Mouse (Mus musculus) lung, embryonic 14.5 days (tissue): ENCODE data around the gene Ooep. TPM values are rescaled to one million over a fixed set of nuclear protein-coding genes. Genes with fewer than 3 reads are reported as not detected.
"Not testable (repeated sequence)": the region's sequence is repeated elsewhere in the genome, so short reads cannot be mapped to it uniquely, and the experiment has no call there.

ENCODE experiments used
- ATAC-seq: fragments of 200-750 bp; cut with Nextera tagmentation; 2 replicates; pipeline ENCODE4 v1.8.0; 2017; ENCODE audit warnings: mild to moderate bottlenecking, moderate TSS enrichment, moderate library complexity; ENCODE audit not compliant: insufficient read depth
- DNase-seq: peaks from one replicate; pipeline ENCODE4 v3.0.0-alpha.2; 2015
- H3K27ac ChIP-seq: fragments of 300-500 bp; sonication (generic); 2 replicates; pipeline ENCODE4 v1.5.1; 2014; ENCODE audit warnings: low read depth, mild to moderate bottlenecking, moderate library complexity
- H3K27me3 ChIP-seq: fragments of 300-500 bp; sonication (generic); 2 replicates; pipeline ENCODE4 v1.6.1; 2014; ENCODE audit warnings: low read length, control low read depth; ENCODE audit not compliant: insufficient read depth
- H3K36me3 ChIP-seq: fragments of 300-500 bp; sonication (generic); 2 replicates; pipeline ENCODE4 v1.6.1; 2014; ENCODE audit warnings: control low read depth; ENCODE audit not compliant: insufficient read depth
- H3K4me1 ChIP-seq: fragments of 300-500 bp; sonication (generic); 2 replicates; pipeline ENCODE4 v1.6.1; 2014; ENCODE audit warnings: antibody characterized with exemption, control low read depth; ENCODE audit not compliant: insufficient read depth
- H3K4me2 ChIP-seq: fragments of 300-500 bp; sonication (generic); 2 replicates; pipeline ENCODE4 v1.6.1; 2014; ENCODE audit warnings: mild to moderate bottlenecking
- H3K4me3 ChIP-seq: fragments of 300-500 bp; sonication (generic); 2 replicates; pipeline ENCODE4 v1.5.1; 2014; ENCODE audit warnings: low read depth, low read length
- H3K9ac ChIP-seq: fragments of 300-500 bp; sonication (generic); 2 replicates; pipeline ENCODE4 v1.6.1; 2014
- H3K9me3 ChIP-seq: fragments of 300-500 bp; sonication (generic); 2 replicates; pipeline ENCODE4 v1.6.1; 2016; ENCODE audit warnings: low read depth, low read length, control low read depth
- CTCF ChIP-seq: IDR thresholded peaks from 2 replicates; pipeline ENCODE4 v1.5.1; 2016; ENCODE audit warnings: antibody characterized with exemption, low read depth
- WGBS: fragments of 180-500 bp; shearing (Covaris S2); extraction: QIAGEN DNeasy Blood & Tissue Kit; methylation state at CpG from one replicate; pipeline ENCODE4 v1.1.7; 2014; 5-methylcytosine and 5-hydroxymethylcytosine counted together
- polyA plus RNA-seq: library from polyadenylated mRNA; unstranded; fragments of >200 nt; fragmentation: Nextera tagmentation; extraction: Ambion mirVana; gene quantifications from 2 replicates; pipeline ENCODE4 v1.2.1, GENCODE M21; 2014

Gene Ooep
- polyA plus RNA-seq, 1 experiment from 2014 or later, result 2.9 TPM

DNA sequence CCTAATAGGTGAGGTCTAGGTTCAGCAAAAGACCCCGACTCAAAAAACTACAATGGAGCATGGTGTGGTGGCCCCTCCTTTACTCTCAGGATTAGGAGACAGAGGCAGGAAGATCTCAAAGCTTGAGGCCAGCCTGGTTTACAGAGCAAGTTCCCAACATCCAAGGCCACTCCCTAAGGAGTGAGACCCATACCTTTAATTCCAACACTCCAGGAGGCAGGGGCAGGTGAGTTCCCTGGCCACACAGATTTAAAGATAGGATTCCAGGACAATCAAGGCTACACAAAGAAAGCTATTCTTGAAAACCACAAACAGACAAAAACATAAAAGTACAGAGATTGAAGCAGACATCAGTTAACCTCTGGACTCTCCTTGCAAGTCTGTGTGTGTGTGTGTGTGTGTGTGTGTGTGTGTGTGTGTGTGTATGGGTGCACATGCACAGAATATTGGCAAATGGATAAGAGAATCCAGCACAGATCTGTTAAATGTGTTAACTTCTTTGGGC lies 3.6 kb downstream of the Ooep start:
- TF ChIP-seq CTCF, result no peak
- H3K4me3 ChIP-seq, result no peak overlapping the region
- H3K27ac ChIP-seq, result no peak overlapping the region
- no peaks in the 10 kb centered on the region for H3K36me3 ChIP-seq
- peaks cover 3% of the 10 kb centered on the region; the same call in 1 of the 2 replicates for H3K4me1 ChIP-seq
- no peak for ATAC-seq
- H3K27me3 ChIP-seq, result peaks cover 8% of the 10 kb centered on the region
- no peaks in the 10 kb centered on the region for H3K9me3 ChIP-seq
- DNase-seq, result no peak
- H3K9ac ChIP-seq, result no peak overlapping the region
- H3K4me2 ChIP-seq, result no peak overlapping the region
- WGBS, result 68% methylated on average over 1 of the region's 1 CpGs

DNA sequence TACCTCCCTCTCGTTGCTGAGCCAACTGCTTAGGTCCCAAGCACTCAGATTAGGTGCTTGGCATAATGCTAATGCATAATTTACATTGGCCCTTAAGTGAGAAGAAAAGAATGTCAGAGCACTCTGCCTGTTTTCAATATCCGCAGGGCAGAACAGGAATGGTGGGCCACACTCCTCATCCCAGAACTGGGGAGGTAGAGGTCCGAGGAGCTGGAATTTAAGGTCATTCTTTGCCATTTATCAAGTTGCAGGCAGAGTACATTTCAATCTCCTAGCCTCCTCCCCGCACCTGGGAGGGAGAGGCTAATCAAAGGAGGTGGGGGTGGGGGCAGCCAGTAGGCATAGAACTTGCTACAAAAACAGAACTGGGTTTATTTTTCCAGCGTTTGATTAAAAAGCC lies 4.1 kb downstream of the Ooep start:
- no peak for TF ChIP-seq CTCF
- Histone ChIP-seq H3K27me3 (peaks cover 8% of the 10 kb centered on the region), H3K4me2 (no peak overlapping the region), H3K4me3 (no peak overlapping the region), H3K36me3 (no peaks in the 10 kb centered on the region), H3K27ac (no peak overlapping the region), H3K9me3 (no peaks in the 10 kb centered on the region), H3K9ac (no peak overlapping the region), H3K4me1 (peaks cover 3% of the 10 kb centered on the region; the same call in 1 of the 2 replicates)
- DNase-seq (no peak), ATAC-seq (no peak)
- WGBS, result 32% methylated on average over 5 of the region's 5 CpGs

DNA sequence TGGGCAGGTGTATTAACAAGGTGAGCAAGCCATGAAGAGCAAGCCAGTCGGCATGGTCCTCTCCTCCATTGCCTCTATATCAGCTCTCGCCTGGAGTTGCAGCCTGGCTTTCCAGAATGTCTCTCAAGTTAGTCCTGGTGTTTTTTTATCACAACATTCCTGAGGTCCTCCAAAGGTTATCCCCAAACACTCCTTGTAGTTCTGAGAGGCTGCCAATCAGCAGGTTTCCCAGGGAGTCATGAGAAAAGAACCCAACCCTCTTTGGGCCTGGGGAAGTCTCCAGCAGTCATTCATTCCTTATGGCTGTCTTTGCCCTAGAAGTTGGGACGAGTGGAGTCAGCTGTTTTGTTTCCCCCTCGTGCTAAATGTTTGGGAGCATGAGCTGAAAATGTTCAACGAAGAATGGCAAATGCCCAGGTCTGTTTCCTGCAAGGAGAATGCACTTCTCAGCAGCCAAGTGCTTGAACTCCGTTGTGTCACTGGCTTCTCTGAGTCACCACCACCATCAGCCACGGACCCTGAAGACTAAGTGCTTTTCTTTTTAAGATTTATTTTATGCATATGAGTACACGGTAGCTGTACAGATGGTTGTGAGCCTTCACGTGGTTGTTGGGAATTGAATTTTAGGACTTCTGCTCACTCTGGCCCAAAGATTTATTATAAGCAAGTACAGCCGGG lies 5.6 kb downstream of the Ooep start:
- no peak for TF ChIP-seq CTCF
- DNase-seq, result no peak

GRCm38 (mm10) chr9:78371441-78371840 lies 7.1 kb downstream of the Ooep start:
- no peak for ATAC-seq
- whole genome bisulfite sequencing, result 96% methylated on average over 3 of the region's 3 CpGs
- H3K4me3 ChIP-seq, result no peak overlapping the region
- H3K9me3 ChIP-seq, result no peaks in the 10 kb centered on the region
- H3K27ac ChIP-seq, result no peak overlapping the region
- no peaks in the 10 kb centered on the region for H3K27me3 ChIP-seq
- no peak for DNase-seq
- no peak for TF ChIP-seq CTCF
- H3K9ac ChIP-seq, result no peak overlapping the region
- no peaks in the 10 kb centered on the region for H3K4me1 ChIP-seq
- no peaks in the 10 kb centered on the region for H3K36me3 ChIP-seq
- no peak overlapping the region for H3K4me2 ChIP-seq

More for the DNA sequence above, 5.6 kb downstream of the Ooep start:
- Histone ChIP-seq H3K36me3 (no peaks in the 10 kb centered on the region), H3K4me2 (no peak overlapping the region), H3K9ac (no peak overlapping the region), H3K27me3 (peaks cover under 1% of the 10 kb centered on the region; the same call in 1 of the 2 replicates), H3K4me3 (no peak overlapping the region), H3K9me3 (no peaks in the 10 kb centered on the region), H3K27ac (no peak overlapping the region), H3K4me1 (peaks cover 1% of the 10 kb centered on the region; the same call in 1 of the 2 replicates)
- WGBS, result 66% methylated on average over 10 of the region's 10 CpGs
- ATAC-seq, result no peak

GRCm38 (mm10) chr9:78369786-78370185 lies 8.7 kb downstream of the Ooep start:
- DNase-seq (no peak), ATAC-seq (no peak)
- TF ChIP-seq CTCF, result no peak
- Histone ChIP-seq H3K4me1 (no peaks in the 10 kb centered on the region), H3K36me3 (no peaks in the 10 kb centered on the region), H3K9ac (no peak overlapping the region), H3K4me2 (no peak overlapping the region), H3K4me3 (no peak overlapping the region), H3K9me3 (no peaks in the 10 kb centered on the region), H3K27me3 (no peaks in the 10 kb centered on the region), H3K27ac (no peak overlapping the region)
- 85% methylated on average over 7 of the region's 7 CpGs for WGBS

DNA sequence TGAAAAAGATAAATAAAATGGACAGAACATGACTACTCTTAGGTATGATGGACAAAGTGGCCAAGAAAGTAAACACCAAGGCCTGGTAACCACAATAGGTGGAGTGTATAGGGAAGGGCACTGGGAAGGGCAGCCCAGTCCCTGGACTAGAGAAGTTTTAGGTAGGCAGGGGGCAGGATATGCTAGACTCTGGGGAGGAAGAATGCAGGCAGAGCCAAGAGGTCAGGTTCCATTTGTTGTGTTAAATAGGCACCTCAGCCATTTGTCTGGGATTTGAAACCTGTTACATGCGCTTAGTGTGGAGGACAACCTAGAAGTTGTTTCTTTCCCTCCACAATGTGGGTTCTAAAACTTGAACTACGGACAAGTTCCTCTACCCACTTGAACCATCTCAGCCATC lies 9.2 kb downstream of the Ooep start:
- Histone ChIP-seq H3K9me3 (no peaks in the 10 kb centered on the region), H3K9ac (no peak overlapping the region), H3K36me3 (no peaks in the 10 kb centered on the region), H3K4me2 (no peak overlapping the region), H3K4me3 (no peak overlapping the region), H3K27ac (no peak overlapping the region), H3K4me1 (no peaks in the 10 kb centered on the region), H3K27me3 (no peaks in the 10 kb centered on the region)
- no peak for ATAC-seq
- WGBS, result 81% methylated on average over 2 of the region's 2 CpGs
- no peak for DNase-seq
- TF ChIP-seq CTCF, result no peak

DNA sequence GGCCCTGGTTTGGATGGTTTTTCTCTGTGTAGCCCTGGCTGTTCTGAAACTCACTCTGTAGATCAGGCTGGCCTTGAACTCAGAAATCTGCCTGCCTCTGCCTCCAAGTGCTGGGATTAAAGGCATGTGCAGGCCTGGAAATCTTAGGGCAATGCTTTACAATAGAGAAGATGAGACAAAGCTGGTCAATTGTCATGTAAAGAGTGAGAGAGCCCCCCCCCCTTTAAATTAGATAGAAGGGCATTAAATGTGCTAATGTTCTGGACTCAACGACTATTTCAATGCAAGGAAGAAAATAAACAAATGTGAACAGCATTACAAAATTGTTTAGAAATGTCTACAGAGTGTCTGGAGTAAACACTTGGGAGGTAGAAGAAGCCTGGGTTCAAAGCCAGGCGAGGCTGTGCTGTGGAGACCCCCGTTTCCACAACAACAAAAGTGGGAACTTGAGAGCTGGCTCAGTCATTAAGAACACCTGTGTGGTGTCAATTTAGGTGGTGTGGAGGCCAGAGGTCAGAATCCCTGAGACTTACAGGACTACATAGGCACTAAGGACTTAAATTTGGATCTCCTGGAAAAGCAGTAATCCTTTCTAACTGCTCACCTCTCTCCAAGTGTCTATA lies 9.7 kb downstream of the Ooep start:
- ATAC-seq (no peak), DNase-seq (no peak)
- Histone ChIP-seq H3K9ac (no peak overlapping the region), H3K36me3 (no peaks in the 10 kb centered on the region), H3K27ac (no peak overlapping the region), H3K4me1 (no peaks in the 10 kb centered on the region), H3K4me2 (no peak overlapping the region), H3K9me3 (no peaks in the 10 kb centered on the region), H3K27me3 (no peaks in the 10 kb centered on the region), H3K4me3 (no peak overlapping the region)
- TF ChIP-seq CTCF, result no peak
- WGBS, result 71% methylated on average over 3 of the region's 3 CpGs

DNA sequence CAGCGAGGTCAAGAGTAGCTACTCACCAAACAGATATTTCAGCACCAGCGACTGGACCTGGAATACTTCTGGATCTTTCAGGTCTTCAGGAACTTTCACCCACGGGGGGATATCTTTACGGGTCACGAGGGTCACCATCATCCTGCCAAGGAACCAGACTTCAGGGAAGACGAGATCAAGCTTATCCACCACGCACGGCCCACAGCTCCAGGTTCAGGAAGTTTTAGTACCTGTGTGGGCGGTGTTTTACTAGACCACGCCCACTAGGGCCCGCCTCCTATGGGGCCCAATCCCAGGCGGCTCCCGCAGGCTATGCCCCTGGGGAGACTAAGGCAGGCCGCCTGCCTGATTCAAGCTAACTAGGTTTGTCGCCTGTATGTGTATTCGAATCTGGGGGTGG lies 10.6 kb downstream of the Ooep start, which contains the start of gene Dppa5a:
Gene Dppa5a (minus strand): TSS at position 219 of the 400 bp plus-strand sequence.
- DNase-seq, H3K36me3 ChIP-seq, H3K4me2 ChIP-seq, ATAC-seq, H3K9me3 ChIP-seq, H3K9ac ChIP-seq, H3K4me1 ChIP-seq, H3K27me3 ChIP-seq, H3K27ac ChIP-seq, H3K4me3 ChIP-seq: not testable (repeated sequence)
- 88% methylated on average over 16 of the region's 16 CpGs for WGBS
